Mouse (Mus musculus) 3T3-L1 (cell line): ENCODE data around the gene Eps8l3.
"Not testable (repeated sequence)": the region's sequence is repeated elsewhere in the genome, so short reads cannot be mapped to it uniquely, and the experiment has no call there.

Experiments
- DNase-seq: peaks from one replicate; pipeline ENCODE4 v3.0.0-alpha.2; 2015; ENCODE audit warnings: low read depth, low spot score

Eps8l3 gene

DNA sequence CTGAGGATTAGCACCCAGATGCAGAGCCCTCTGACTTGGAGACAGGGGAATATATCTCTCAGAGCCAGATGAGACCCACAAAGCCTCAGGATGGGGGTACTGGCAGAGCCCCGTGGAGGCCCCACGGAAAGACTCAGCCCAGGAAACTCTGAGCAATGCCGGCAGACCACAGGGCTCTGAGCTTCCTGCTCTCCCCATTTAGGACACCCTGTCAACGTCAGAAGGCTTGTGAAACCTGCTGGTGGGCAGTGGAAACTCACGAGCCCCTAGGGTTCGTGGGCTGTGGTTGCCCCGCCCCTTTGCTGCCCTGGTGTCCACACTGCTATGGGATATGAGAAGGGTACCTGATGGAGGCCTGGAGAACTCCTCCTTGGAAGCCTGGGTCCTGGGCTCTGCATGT lies 24.2 kb upstream of the Eps8l3 start:
- no peak for DNase-seq

DNA sequence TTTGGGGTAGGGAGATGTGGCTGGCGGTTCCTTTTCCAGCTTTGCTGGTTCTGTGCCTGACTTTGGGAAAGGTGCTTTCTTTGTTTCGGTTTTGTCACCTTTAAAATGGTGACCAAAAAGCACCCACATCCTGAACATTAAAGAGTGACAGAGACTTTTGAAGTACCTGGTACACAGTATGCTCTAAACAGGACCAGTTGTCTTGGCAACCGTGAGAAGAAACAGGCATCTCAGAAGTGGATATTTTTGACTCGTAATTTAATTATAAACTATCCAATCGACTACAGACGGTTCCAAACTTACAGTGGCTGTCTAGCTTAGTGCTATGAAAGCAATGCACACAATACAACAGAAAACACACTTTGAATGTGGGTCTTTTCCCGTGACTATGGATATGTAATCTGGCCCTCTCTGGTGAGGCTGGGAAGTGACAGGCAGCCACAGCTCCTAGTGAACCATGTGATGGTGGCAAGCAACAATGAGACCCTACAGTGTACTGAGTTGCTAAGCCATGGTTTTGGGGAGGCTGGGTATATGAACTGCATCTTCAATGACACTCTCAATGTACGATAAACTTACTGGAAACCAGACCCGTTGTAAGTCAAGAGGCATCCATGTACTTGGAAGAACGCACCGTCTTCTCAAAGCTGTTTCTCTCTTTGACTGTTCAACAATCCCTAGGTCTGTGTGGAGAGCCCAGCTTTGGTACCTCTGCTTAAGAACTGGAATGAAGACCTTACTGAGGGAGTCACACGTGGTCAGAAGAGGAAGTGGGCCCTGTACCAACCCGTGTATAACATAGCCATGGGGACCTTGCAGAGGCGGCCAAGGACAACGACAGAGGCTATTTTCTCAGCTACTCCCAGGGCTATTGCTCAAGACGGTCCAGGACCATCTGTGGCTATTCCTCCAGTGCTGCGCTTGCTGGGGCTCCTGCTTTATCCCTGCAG lies 23.5 kb upstream of the Eps8l3 start:
- DNase-seq: no peak

DNA sequence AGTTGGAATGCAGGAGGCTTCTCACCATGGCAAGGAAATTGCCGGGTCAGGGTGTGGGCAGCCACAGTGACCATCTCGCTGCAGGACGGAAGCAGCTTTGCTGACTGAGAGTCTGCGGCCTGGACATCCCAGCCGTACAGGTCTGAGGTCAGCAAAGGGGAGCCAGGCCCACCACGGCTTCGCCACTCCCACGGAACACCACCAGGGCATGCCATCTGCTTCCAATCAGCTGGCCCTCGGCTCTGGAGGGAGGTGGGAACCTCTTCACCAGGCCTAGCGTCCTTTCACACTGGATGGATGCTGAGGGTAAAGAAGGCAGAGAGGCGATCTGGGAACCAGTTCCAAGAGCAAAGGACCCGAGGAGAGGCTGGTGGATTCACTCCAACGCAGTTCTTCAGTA lies 21.7 kb upstream of the Eps8l3 start:
- DNase-seq: no peak

DNA sequence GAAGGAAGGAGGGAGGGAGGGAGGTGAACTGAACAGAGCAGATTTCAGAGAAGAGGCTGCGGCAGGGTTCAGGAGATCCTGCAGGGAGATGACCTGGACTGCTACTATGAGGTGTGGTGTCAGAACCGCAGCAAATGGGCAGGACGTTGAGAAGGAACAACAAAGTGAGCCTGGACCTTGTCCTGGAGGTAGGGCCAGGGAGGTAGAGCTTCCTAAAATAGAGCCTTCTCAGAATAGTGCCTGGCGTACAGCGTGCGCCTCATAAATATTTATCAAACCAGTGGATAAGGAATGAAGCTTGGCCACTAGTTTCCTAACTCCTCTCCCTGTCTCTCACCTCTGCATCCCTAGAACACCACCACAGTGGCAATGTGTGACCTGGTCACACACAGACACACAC lies 19.4 kb upstream of the Eps8l3 start:
- DNase-seq: no peak

DNA sequence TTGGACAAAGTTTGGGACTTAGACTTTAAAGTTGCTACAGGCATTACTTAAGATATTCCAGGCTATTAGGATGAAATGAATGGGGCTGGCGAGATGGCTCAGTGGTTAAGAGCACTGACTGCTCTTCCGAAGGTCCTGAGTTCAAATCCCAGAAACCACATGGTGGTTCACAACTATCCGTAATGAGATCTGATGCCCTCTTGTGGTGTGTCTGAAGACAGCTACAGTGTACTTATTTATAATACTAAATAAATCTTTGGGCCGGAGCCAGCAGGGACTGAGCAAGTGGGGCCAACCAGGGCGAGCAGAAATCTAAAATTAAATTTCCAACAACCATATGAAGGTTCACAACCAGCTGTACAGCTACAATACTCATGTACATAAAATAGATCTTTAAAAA lies 15.5 kb upstream of the Eps8l3 start:
- not testable (repeated sequence) for DNase-seq

DNA sequence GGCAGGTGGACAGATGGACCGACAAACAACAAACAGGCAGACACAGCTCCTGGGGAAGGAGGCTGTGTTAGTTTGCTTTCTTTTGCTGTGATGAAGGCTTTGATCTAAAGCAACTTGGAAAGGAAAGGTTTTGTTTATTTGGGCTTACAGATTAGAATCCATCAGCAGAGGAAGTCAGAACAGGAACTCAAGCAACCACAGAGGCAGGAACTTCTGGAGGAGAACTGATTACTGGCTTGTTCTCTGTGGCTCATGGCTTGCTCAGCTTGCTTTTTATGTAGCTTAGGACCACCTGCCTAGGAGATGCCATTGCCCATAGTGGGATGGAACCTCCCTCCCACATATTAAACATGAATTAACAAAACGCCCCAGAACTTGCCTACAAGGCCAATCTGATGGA lies 14.6 kb upstream of the Eps8l3 start:
- no peak for DNase-seq

DNA sequence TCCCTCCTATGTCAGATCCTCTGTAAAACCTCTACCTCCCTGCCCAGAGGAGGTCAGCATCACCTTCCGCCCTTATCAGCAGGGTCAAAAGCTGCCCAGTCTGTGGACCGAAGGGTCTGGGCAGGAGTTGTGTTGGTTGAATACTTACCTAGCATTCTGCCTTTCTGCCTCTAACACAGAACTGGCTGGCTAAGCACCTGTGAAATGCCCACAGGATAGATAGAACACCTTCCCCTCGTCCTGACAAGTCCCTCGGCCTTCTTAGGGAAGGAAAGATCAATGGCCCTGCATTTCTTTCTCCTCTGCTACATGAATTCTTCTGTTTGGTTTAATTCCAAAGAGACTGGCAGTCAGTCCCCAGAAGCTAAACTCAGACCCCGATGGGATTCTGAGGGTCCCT lies 13.6 kb upstream of the Eps8l3 start:
- DNase-seq: no peak

DNA sequence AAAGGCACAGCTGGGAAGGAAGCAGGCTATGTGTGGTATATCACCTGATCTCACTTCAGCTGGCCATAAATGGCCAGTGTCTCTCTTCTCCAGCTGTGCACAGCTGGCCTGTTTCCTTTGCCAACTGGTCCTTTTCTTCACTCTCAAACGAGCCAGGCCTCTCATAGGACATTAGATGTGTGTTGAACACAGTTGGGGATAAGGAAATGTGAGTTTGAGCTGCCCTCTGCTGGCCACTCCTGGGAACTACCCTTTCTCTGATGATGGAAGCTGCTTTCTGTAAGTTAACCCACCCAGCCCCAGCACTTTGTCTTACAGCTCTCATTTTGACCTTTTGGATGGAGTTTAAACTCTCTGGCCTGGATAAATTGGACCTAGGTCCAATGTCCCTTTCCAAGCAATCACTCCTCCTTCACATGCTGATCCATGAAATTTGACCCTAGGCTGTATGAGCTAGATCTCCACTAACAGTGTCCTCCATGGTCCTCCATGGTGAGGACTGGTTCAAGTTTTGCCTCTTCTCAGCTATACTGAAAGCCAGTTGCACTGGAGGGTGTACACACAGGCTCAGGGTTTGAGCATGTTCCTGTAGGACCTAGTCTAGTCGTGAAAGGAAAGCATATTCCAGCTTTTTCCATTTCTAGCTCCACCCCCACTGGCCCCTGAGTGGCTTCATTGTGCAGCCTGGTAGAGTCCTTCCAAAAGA lies 13.0 kb upstream of the Eps8l3 start:
- DNase-seq: peak; percentile 98

DNA sequence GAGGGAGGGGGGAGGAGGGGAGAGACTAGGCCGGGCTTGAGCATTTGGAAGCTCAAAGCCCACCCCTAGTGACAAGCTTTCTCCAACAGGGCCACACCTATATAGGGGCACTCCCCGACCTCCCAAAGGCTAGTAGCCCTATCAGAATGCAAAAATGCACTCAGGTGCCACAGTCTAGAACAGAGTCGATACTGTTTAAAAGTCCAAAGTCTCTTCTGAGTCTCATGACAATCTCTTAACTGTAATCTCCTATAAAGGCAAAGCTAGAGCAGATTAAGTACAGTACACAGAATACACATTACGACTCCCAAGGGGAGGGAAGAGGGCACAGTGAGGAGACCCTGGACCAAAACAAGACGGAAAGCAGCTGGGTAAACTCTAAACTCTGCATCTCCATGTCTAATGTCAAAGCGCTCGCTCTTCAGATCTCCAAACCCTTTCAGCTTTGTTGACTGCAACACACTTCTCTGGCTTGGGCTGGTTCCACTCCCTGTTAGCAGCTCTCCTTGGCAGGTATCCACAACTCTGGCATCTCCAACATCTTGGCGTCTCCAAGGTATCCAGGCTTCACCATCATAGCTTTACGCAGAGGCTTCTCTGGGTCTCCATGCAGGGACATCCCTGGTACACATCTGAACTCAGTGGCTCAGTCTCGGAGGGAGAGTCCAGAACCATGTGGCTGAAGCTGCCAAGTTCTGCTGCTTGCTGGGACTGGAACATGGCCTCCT lies 11.5 kb upstream of the Eps8l3 start:
- no peak for DNase-seq

DNA sequence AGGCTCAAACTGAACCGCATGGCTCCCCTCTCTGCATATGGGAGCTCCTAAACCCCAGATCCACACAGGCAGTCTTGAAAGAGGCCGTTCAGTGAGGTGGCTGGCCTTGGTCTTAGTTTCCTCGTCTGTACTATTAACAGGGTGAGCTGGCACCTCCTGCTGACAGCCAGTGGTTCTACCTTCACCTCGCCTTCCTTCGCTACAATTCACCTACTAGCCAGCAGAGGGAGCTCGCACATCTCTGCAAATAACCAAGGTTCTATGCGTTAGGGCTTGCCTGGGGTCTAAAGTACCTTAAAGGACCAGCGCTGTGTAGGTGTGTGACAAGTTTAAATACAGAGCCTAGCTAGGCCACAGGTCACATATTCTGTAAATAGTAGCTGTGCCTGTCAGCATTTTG lies 9.9 kb upstream of the Eps8l3 start:
- peak; percentile 97 for DNase-seq

DNA sequence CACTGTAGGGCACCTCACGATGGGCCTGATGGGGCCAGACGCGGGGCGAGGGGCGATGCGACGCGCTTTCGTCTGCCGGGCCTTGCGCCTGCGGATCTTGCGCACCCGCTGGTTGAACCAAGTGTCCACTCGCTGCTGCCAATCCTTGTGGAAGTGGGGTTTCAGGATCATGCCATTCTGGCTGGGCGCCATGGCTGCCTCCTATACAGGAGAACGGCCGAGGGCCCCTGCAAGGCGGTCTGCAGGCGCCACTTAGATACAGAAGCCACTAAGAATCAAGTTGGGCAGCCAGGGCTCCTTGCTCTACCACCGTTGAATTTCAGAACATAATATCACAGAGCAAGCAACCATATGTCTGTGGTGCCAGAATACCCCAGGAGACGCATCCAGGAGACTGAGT lies 8.6 kb upstream of the Eps8l3 start:
- DNase-seq: no peak

DNA sequence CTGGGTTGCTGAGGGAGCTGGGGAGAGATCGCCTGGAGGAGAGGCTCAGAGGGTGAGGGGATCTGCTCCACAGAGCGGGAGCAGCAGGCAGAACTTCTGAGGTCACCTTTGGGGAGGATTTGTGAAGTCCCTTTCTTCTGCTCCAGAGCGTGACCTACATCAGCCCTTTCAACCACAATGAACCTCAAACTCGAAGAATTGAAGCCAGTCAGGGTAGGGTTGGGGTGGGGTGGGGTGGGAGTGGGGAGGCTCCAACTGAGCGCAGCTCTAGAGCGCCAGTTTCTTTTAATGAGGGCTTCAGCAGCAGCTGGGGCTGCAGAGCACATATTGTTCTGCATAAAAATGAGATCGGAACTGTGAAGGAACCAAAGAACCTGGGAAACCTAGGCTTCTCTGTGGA lies 7.9 kb upstream of the Eps8l3 start:
- DNase-seq: no peak

DNA sequence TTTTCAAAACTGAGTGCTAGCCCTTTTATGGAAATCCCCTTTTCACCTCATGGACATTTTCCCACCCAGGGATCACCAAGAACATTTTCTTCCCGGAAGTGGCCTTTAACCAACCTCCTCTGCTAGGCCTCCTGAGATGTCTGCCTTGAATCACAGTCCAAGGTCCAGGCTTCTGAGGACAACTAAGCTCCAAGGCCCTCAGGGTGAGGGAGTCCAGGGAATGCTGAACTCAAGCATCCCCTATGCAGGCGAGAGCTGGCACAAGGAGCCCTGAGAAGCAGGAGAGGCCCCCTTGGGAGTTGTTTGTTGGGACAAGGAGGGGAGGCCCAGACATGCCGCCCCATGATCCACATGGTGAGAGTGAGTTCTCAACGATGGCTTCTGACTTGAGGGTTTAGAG lies 7.1 kb upstream of the Eps8l3 start:
- DNase-seq: no peak

DNA sequence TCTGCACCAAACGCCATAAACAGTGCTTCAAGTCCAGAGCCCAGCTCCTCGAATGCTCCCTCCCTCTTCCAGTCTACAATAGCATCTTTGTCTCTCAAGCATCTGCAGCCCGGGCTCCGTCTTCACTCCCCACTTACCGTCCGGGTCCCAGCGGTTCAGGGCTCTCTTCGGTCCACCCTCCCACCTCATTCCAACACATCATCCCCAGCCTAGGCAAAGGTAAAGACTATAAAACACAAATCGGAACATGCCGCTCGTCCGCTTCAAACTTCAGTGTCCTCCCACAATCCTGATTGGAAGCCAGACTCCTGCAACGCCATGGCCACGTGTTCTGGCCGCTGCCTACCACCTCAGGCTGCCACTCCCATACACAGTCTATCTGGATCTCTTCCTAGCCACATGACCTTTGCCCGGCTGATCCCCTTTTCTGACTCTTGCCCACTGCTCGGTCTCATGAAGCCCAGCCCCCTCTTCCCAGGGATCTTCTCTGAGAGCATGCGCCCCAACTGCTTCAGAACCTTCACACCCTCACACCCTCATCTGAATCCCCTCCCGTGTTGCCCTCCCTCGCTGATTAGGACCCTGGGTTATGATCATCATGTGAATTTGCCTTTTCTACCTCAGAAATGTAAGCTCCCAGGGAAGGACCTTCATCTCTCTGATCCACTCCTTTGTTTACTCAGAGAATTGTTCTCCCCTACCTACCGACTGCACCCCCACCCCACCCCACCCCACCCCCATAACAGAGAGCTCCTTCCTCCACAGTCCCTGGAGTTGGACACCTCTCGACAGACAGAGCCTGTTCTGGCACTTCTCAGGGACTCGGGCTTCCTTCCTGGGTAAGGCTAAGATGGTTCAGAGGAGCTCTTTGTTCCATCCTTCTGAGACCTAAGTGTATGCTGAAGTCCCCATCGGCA lies 3.4 kb upstream of the Eps8l3 start:
- DNase-seq: no peak

DNA sequence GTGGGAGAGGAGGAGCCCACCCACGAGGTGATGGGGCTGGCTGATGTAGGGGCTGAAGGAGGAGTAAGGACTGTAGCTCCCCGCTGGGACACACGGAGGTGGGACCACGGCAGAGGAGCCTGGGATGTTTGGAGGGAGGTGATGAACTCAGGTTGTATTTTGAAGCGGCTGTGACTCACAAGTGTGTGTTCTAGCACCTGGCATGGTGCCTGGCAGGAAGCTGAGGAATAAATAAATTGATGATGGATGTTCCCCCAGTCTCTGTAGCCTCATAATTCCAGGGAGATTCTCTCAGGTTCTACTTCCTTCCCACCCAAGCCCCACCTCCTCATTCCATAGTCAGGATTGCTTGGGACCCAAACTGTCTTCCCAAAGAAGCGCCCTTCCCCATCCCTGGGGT lies 1.8 kb upstream of the Eps8l3 start:
- DNase-seq: peak; percentile 66

DNA sequence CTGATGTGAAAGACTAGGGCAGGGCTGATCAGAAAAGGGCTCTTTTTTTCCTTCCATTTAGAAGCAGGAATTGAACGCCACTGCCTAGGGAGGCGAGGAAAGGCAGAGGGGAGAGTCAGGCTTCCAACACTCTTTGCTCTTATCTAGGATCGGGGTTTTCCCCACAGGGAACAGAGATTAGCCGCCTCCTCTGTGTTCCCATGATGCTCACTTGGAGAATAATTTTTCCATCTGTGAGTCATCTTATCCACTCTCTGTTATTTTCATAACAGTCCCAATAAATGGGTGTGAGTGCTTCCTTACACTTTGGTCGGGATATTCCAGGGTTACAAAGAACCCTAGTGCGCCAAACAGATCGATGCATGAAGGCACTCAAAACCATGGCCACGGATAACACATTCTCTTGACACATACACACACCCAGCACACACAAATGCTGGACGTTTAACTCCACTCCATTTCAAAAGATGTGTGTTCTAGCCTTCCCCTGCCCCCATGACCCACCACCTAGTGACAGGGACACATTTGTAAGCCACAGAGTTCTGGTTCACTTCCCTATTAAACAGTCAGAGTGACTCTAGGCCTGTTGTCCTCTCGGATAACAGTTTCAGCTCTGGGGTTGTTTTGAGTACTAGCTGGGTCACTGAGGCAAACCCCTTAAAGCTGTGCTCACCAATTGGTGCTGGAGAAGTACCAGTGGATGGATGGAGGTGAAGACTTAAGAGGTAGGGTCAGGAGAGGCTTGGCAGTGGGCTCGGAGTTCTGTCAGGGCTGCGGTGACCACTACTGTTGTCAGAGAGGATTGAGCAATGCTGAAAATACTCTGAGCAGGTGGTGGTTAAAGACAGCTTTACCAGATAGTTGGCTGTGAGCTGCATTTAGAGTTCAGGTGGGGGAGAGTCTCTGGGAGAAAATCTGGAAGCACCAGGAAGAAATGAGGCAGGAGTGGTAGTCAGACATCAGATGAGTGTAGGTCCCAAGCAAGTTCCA lies 1.0 kb downstream of the Eps8l3 start:
- DNase-seq: peak; percentile 49

DNA sequence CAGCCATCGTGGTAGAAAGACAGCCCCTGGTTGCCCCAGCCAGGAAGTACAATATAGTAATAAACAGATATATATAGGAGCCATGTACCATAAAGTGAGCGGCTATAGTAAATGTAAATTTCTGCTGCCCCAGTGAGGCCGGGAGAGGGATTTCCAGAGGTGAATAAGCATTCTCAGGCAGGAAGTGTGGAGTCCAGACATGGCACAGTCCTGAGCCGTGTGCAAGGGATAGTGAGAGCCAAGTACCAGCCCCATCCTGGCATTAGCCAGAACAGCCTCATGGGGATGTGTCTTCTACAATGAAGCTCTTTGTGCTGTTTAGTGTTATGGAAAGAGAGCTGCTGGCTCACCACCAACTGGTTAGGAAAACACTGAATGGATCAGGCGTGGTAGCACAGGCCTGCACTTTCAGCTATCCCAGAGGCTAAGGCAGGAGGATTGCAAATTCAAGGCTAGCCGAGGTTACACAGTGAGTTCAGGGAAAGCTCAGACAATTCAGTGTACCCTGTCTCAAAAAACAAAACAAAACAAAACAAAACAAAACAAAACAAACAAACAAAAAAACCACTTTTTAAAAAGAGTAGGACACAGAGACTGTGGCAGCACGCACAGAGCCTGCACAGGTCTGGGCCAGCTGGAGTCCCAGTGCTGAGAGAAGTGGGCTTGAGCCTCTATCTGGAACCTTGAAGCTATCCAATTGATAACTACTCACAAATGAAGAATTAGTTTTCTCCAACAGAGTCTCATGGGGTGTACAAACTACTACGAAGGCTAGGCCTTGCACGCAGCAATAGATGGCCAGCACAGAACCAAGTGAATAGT lies 10.9 kb downstream of the Eps8l3 start:
- peak; percentile 85 for DNase-seq

DNA sequence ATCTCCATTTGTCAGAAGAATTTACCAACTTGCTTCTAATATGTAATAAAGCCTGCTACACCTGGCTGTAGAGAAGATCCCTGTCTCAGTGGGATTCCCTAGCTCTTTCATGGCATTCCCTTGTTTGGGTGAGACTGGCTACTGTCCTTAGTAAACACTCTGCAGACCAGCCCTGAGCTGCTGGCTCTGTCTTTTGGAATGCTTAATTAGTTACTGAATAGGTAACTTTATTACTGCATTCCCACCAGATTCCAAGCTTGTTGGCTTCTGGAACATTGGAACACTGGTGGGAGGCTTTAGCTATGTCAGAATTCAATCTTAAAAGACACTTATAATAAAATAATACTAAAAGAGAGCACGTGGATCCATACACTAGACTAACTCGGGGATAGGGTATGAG lies 12.2 kb downstream of the Eps8l3 start:
- not testable (repeated sequence) for DNase-seq

DNA sequence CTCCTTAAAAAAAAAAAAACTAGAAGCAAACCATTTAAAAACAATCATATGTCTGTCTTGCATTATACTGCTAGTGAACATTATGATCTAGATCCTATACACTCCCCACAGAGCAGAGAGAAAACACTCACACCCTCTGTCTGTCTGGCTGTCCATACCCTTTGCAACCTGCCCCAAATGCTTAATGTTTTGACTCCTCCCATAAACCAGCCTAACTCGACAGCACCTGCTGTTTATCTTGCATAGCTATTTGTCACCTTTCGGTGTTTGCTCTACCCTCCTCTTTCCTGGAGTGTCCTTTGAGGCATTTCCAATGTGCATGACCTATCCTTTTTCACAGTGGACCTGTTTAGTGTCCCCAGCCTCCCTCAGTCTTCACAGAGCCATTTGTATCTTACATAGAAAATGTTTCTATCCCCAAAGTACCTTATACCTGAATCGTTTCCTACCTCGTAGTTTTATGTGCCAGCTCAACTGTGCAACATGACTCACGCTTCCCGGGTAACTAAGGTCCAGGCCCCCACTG lies 18.2 kb downstream of the Eps8l3 start:
- DNase-seq: no peak
